Mouse (Mus musculus) hindbrain, embryonic 10.5 days (tissue): ENCODE data around the gene Gm6583. TPM values are rescaled to one million over a fixed set of nuclear protein-coding genes. Genes with fewer than 3 reads are reported as not detected.

Experiments used
- DNase-seq: peaks from one replicate; pipeline ENCODE4 v3.0.0-alpha.2; 2017; ENCODE audit warnings: low spot score
- H3K27ac ChIP-seq: fragments of 300-500 bp; sonication (generic); 2 replicates; pipeline ENCODE4 v1.5.1; 2016; ENCODE audit warnings: mild to moderate bottlenecking, moderate library complexity
- H3K27me3 ChIP-seq: fragments of 300-500 bp; sonication (generic); 2 replicates; pipeline ENCODE4 v1.6.1; 2016; ENCODE audit warnings: mild to moderate bottlenecking; ENCODE audit not compliant: poor library complexity, insufficient read depth, severe bottlenecking
- H3K36me3 ChIP-seq: fragments of 300-500 bp; sonication (generic); 2 replicates; pipeline ENCODE4 v1.6.1; 2016; ENCODE audit warnings: mild to moderate bottlenecking, moderate library complexity
- H3K4me1 ChIP-seq: fragments of 300-500 bp; sonication (generic); replicated peaks from 2 replicates; pipeline ENCODE4 v1.6.1; 2016; ENCODE audit warnings: mild to moderate bottlenecking
- H3K4me3 ChIP-seq: fragments of 300-500 bp; sonication (generic); 2 replicates; pipeline ENCODE4 v1.5.1; 2016; ENCODE audit warnings: mild to moderate bottlenecking, moderate library complexity
- H3K9me3 ChIP-seq: fragments of 300-500 bp; sonication (generic); 2 replicates; pipeline ENCODE4 v1.6.1; 2016; ENCODE audit warnings: mild to moderate bottlenecking, moderate library complexity
- WGBS: fragments of 180-500 bp; shearing (Covaris S2); methylation state at CpG from one replicate; pipeline ENCODE4 v1.1.7; 2016; 5-methylcytosine and 5-hydroxymethylcytosine counted together
- polyA plus RNA-seq: library from polyadenylated mRNA; unstranded; fragments of >200 nt; fragmentation: Nextera tagmentation; extraction: Ambion mirVana; gene quantifications from 2 replicates; pipeline ENCODE4 v1.2.1, GENCODE M21; 2016

Gene Gm6583
- polyA plus RNA-seq, 1 experiment from 2014 or later, result 0.30 TPM

- no peak overlapping the region for H3K27ac ChIP-seq
- no peak overlapping the region for H3K4me3 ChIP-seq
- H3K9me3 ChIP-seq, result no peaks in the 10 kb centered on the region
- peaks cover 45% of the 10 kb centered on the region for H3K36me3 ChIP-seq
- 81% methylated on average over 5 of the region's 5 CpGs for WGBS
- H3K4me1 ChIP-seq, result peaks cover 17% of the 10 kb centered on the region
- no peaks in the 10 kb centered on the region for H3K27me3 ChIP-seq
- DNase-seq, result no peak
These were observed 39.4 kb downstream of the Gm6583 start for GRCm38 (mm10) chr5:112316468-112316867.

GRCm38 (mm10) chr5:112313222-112313885 is 42.5 kb downstream of the Gm6583 start:
- no peak overlapping the region for H3K27ac ChIP-seq
- no peak overlapping the region for H3K4me3 ChIP-seq
- H3K9me3 ChIP-seq, result no peaks in the 10 kb centered on the region
- no peak for DNase-seq
- H3K36me3 ChIP-seq, result peaks cover 76% of the 10 kb centered on the region
- no peaks in the 10 kb centered on the region for H3K27me3 ChIP-seq
- peaks cover 17% of the 10 kb centered on the region for H3K4me1 ChIP-seq
- 66% methylated on average over 11 of the region's 11 CpGs for WGBS

GRCm38 (mm10) chr5:112305842-112306241 is 50.0 kb downstream of the Gm6583 start:
- Histone ChIP-seq H3K27ac (no peak overlapping the region), H3K4me1 (peaks cover 3% of the 10 kb centered on the region; the same call in 1 of the 2 replicates), H3K36me3 (peaks cover 50% of the 10 kb centered on the region), H3K27me3 (no peaks in the 10 kb centered on the region), H3K9me3 (no peaks in the 10 kb centered on the region), H3K4me3 (no peak overlapping the region)
- DNase-seq, result no peak
- 68% methylated on average over 5 of the region's 5 CpGs for WGBS

Other genes with a start within 250 kb of the Gm6583 start
- 0.35 and 1.4 TPM in 2 replicates for gene Cryba4, start 103.5 kb downstream of the Gm6583 start, polyA plus RNA-seq
- gene Crybb1, start 100.2 kb downstream of the Gm6583 start, polyA plus RNA-seq, result 0.19 and 0.42 TPM in 2 replicates
- gene Tpst2, start 79.3 kb downstream of the Gm6583 start, polyA plus RNA-seq, result 37.2 and 40.9 TPM in 2 replicates
- gene Tfip11, start 29.7 kb downstream of the Gm6583 start, polyA plus RNA-seq, result 39.9 and 43.7 TPM in 2 replicates
- gene Srrd, start 13.0 kb downstream of the Gm6583 start, polyA plus RNA-seq, result 52.5 and 53.2 TPM in 2 replicates
- 35.8 and 36.7 TPM in 2 replicates for gene Hps4, start 12.9 kb downstream of the Gm6583 start, polyA plus RNA-seq
- 19.3 and 24.8 TPM in 2 replicates for gene Asphd2, start 38.8 kb upstream of the Gm6583 start, polyA plus RNA-seq
- 0.14 TPM in 1 of 2 replicates, not detected in the other for gene Gm6588, start 93.4 kb upstream of the Gm6583 start, polyA plus RNA-seq
- gene Sez6l, start 221.2 kb upstream of the Gm6583 start, polyA plus RNA-seq, result 1.4 and 6.0 TPM in 2 replicates